Mouse (Mus musculus): ENCODE measurements around the gene Lypd6. TPM values are rescaled to one million over a fixed set of nuclear protein-coding genes. Genes with fewer than 3 reads are reported as not detected.
A peak's percentile ranks its signal among the peaks of the same experiment; 100 is the strongest.

The Lypd6 gene
- polyA plus RNA-seq, 1 experiment from 2014 or later: 8.4 TPM

DNA sequence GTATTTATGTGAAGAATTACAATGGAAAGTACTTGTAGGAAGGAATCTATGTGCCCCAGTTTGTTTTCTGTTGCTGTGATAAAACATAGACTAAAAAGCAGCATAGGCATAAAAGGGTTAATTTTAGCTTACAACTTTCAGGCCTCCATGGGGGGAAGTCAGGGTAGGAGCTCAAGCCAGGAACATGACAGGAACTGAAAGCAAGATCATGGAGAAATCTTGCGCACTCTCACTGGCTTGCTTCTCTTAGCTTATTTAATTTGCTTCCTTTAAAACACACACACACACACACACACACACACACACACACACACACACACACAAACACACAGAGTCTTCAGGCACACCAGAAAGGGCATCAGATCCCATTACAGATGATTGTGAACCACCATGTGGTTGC is 12.3 kb upstream of the Lypd6 start:
- no peaks in the 10 kb centered on the region for H3K36me3 ChIP-seq (ENCODE audit: control insufficient read depth, insufficient read depth, low read length)
- H3K9me3 ChIP-seq (ENCODE audit: control insufficient read depth, low read length): no peaks in the 10 kb centered on the region
- H3K9ac ChIP-seq (replicated peaks; ENCODE audit: low read length): no peak overlapping the region
- no peaks in the 10 kb centered on the region for H3K27me3 ChIP-seq (ENCODE audit: control insufficient read depth, insufficient read depth, low read length)
- H3K4me3 ChIP-seq (replicated peaks; ENCODE audit: low read depth, low read length): no peak overlapping the region
- H3K4me1 ChIP-seq (ENCODE audit: control insufficient read depth, insufficient read depth, low read length): no peaks in the 10 kb centered on the region
- 97% methylated on average over 1 of the region's 1 CpGs for WGBS
- ATAC-seq (ENCODE audit: low FRiP score, low TSS enrichment): no peak
- no peak overlapping the region for H3K27ac ChIP-seq (replicated peaks; ENCODE audit: low read depth, low read length)
- H3K4me2 ChIP-seq (ENCODE audit: low read length): no peak overlapping the region
- DNase-seq: no peak

DNA sequence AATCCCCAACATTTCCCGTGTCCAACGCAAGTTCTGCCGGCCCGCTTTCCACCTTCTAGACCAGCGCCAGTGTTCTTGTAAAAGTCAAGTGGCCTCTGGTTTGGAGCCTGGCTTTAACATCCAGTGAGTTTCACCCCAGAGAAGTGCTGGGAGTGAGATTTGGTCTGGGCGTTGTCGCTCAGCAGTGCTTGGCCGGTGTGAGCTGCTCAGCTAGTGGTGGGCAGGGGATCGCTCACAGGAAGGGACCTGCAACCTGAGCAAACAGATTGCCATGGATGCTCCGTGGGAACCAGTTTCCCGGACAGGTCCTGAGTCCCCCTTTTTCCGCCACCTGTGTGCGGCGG is 355 bp upstream of the Lypd6 start:
- no peaks in the 10 kb centered on the region for H3K36me3 ChIP-seq (ENCODE audit: control insufficient read depth, insufficient read depth, low read length)
- DNase-seq (no peak), ATAC-seq (ENCODE audit: low FRiP score, low TSS enrichment) (no peak)
- WGBS: under 1% methylated on average over 14 of the region's 14 CpGs
- H3K4me3 ChIP-seq (replicated peaks; ENCODE audit: low read depth, low read length): peak overlapping the region; percentile 61
- no peak overlapping the region for H3K27ac ChIP-seq (replicated peaks; ENCODE audit: low read depth, low read length)
- peak overlapping the region; percentile 96 for H3K4me2 ChIP-seq (ENCODE audit: low read length)
- H3K4me1 ChIP-seq (ENCODE audit: control insufficient read depth, insufficient read depth, low read length): peaks cover 16% of the 10 kb centered on the region
- no peaks in the 10 kb centered on the region for H3K9me3 ChIP-seq (ENCODE audit: control insufficient read depth, low read length)
- H3K27me3 ChIP-seq (ENCODE audit: control insufficient read depth, insufficient read depth, low read length): no peaks in the 10 kb centered on the region
- H3K9ac ChIP-seq (replicated peaks; ENCODE audit: low read length): no peak overlapping the region; the same call in 1 of the 2 replicates

DNA sequence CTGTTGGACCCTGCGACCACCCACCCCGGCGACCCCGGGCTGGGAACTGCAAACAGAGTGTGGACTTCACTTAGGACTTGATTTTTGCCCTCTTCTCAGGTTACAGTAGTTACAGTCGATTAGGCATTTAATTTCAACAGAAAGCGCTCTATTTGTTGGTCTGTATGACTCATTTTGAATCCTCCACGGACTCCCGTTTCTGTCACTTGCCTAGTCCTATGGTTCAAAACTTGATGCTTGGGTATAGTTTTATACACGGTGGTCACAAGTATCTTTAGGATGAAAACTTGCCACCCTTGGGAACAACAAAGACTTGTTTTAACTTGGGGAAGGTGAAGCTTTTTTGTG is 713 bp downstream of the Lypd6 start:
- peak overlapping the region; percentile 61 for H3K4me3 ChIP-seq (replicated peaks; ENCODE audit: low read depth, low read length)
- no peak overlapping the region for H3K27ac ChIP-seq (replicated peaks; ENCODE audit: low read depth, low read length)
- H3K27me3 ChIP-seq (ENCODE audit: control insufficient read depth, insufficient read depth, low read length): no peaks in the 10 kb centered on the region
- H3K4me1 ChIP-seq (ENCODE audit: control insufficient read depth, insufficient read depth, low read length): peaks cover 16% of the 10 kb centered on the region
- no peaks in the 10 kb centered on the region for H3K36me3 ChIP-seq (ENCODE audit: control insufficient read depth, insufficient read depth, low read length)
- peak; percentile 18 for DNase-seq
- peak overlapping the region; percentile 96 for H3K4me2 ChIP-seq (ENCODE audit: low read length)
- peak overlapping the region; percentile 54 for H3K9ac ChIP-seq (replicated peaks; ENCODE audit: low read length)
- no peak for ATAC-seq (ENCODE audit: low FRiP score, low TSS enrichment)
- 2% methylated on average over 9 of the region's 9 CpGs for WGBS
- no peaks in the 10 kb centered on the region for H3K9me3 ChIP-seq (ENCODE audit: control insufficient read depth, low read length)

GRCm38 (mm10) chr2:50069571-50070295 is 3.5 kb downstream of the Lypd6 start:
- Histone ChIP-seq H3K4me3 (replicated peaks; ENCODE audit: low read depth, low read length) (no peak overlapping the region), H3K9me3 (ENCODE audit: control insufficient read depth, low read length) (no peaks in the 10 kb centered on the region), H3K27me3 (ENCODE audit: control insufficient read depth, insufficient read depth, low read length) (no peaks in the 10 kb centered on the region), H3K36me3 (ENCODE audit: control insufficient read depth, insufficient read depth, low read length) (no peaks in the 10 kb centered on the region), H3K27ac (replicated peaks; ENCODE audit: low read depth, low read length) (no peak overlapping the region), H3K9ac (replicated peaks; ENCODE audit: low read length) (no peak overlapping the region), H3K4me2 (ENCODE audit: low read length) (no peak overlapping the region), H3K4me1 (ENCODE audit: control insufficient read depth, insufficient read depth, low read length) (peaks cover 16% of the 10 kb centered on the region)
- 65% methylated on average over 13 of the region's 13 CpGs for WGBS
- ATAC-seq (ENCODE audit: low FRiP score, low TSS enrichment) (no peak), DNase-seq (peak; percentile 16)

DNA sequence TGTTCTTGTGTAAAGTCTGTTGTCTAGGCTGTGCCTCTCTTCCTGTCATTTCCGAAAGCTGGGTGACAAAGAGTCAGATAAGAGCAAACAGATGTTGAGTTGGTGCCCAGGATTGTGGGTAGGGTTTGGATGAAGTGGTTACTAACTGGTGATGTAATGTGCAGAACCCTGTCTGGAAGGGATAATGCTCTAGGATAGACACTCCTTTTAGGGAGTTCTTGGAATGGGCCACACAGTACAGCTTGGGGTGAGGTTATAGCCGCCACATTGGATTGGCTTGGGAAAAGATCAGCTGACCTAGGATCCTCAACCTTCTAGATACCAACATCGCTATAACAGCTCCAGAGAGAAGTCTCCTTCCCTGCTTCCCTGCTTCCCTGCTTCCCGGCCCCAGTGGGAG is 5.9 kb downstream of the Lypd6 start:
- Histone ChIP-seq H3K4me2 (ENCODE audit: low read length) (no peak overlapping the region), H3K36me3 (ENCODE audit: control insufficient read depth, insufficient read depth, low read length) (no peaks in the 10 kb centered on the region), H3K4me1 (ENCODE audit: control insufficient read depth, insufficient read depth, low read length) (peaks cover 7% of the 10 kb centered on the region), H3K27ac (replicated peaks; ENCODE audit: low read depth, low read length) (no peak overlapping the region), H3K9me3 (ENCODE audit: control insufficient read depth, low read length) (no peaks in the 10 kb centered on the region), H3K4me3 (replicated peaks; ENCODE audit: low read depth, low read length) (no peak overlapping the region), H3K27me3 (ENCODE audit: control insufficient read depth, insufficient read depth, low read length) (no peaks in the 10 kb centered on the region), H3K9ac (replicated peaks; ENCODE audit: low read length) (no peak overlapping the region)
- 87% methylated on average over 4 of the region's 4 CpGs for WGBS
- no peak for DNase-seq
- no peak for ATAC-seq (ENCODE audit: low FRiP score, low TSS enrichment)

DNA sequence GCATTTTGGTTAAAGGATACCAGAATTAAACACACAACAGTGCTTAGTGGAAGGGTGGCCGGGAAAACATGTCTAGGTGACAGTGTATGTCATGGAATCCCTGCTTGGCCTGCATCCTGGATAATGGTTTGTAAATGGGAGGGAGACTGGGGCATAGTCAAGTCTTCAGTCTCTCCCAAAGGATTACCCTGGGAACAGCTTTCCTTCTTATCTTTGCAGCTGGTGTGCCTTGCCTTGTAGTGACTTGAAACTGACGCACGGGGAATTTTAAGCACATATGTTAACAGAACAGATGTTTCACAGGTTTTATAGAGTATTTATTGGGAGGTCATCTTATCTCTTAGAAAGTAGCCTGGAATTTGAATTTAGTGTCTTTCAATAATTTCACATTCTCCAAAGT is 18.5 kb downstream of the Lypd6 start:
- no peaks in the 10 kb centered on the region for H3K27me3 ChIP-seq (ENCODE audit: control insufficient read depth, insufficient read depth, low read length)
- no peaks in the 10 kb centered on the region for H3K4me1 ChIP-seq (ENCODE audit: control insufficient read depth, insufficient read depth, low read length)
- no peaks in the 10 kb centered on the region for H3K9me3 ChIP-seq (ENCODE audit: control insufficient read depth, low read length)
- WGBS: 78% methylated on average over 3 of the region's 3 CpGs
- H3K36me3 ChIP-seq (ENCODE audit: control insufficient read depth, insufficient read depth, low read length): no peaks in the 10 kb centered on the region
- ATAC-seq (ENCODE audit: low FRiP score, low TSS enrichment) (no peak), DNase-seq (no peak)
- no peak overlapping the region for H3K9ac ChIP-seq (replicated peaks; ENCODE audit: low read length)
- no peak overlapping the region for H3K4me3 ChIP-seq (replicated peaks; ENCODE audit: low read depth, low read length)
- no peak overlapping the region for H3K4me2 ChIP-seq (ENCODE audit: low read length)
- H3K27ac ChIP-seq (replicated peaks; ENCODE audit: low read depth, low read length): no peak overlapping the region

GRCm38 (mm10) chr2:50087761-50088160 is 21.5 kb downstream of the Lypd6 start:
- no peaks in the 10 kb centered on the region for H3K27me3 ChIP-seq (ENCODE audit: control insufficient read depth, insufficient read depth, low read length)
- WGBS: 88% methylated on average over 3 of the region's 3 CpGs
- H3K9ac ChIP-seq (replicated peaks; ENCODE audit: low read length): no peak overlapping the region
- ATAC-seq (ENCODE audit: low FRiP score, low TSS enrichment) (no peak), DNase-seq (no peak)
- H3K4me2 ChIP-seq (ENCODE audit: low read length): no peak overlapping the region
- H3K4me3 ChIP-seq (replicated peaks; ENCODE audit: low read depth, low read length): no peak overlapping the region
- no peaks in the 10 kb centered on the region for H3K9me3 ChIP-seq (ENCODE audit: control insufficient read depth, low read length)
- no peak overlapping the region for H3K27ac ChIP-seq (replicated peaks; ENCODE audit: low read depth, low read length)
- H3K36me3 ChIP-seq (ENCODE audit: control insufficient read depth, insufficient read depth, low read length): no peaks in the 10 kb centered on the region
- no peaks in the 10 kb centered on the region for H3K4me1 ChIP-seq (ENCODE audit: control insufficient read depth, insufficient read depth, low read length)

GRCm38 (mm10) chr2:50096336-50096735 is 30.1 kb downstream of the Lypd6 start:
- Histone ChIP-seq H3K4me1 (ENCODE audit: control insufficient read depth, insufficient read depth, low read length) (peaks cover 16% of the 10 kb centered on the region), H3K9ac (replicated peaks; ENCODE audit: low read length) (no peak overlapping the region), H3K4me2 (ENCODE audit: low read length) (no peak overlapping the region), H3K27ac (replicated peaks; ENCODE audit: low read depth, low read length) (no peak overlapping the region), H3K36me3 (ENCODE audit: control insufficient read depth, insufficient read depth, low read length) (no peaks in the 10 kb centered on the region), H3K9me3 (ENCODE audit: control insufficient read depth, low read length) (no peaks in the 10 kb centered on the region), H3K4me3 (replicated peaks; ENCODE audit: low read depth, low read length) (no peak overlapping the region), H3K27me3 (ENCODE audit: control insufficient read depth, insufficient read depth, low read length) (no peaks in the 10 kb centered on the region)
- 71% methylated on average over 3 of the region's 3 CpGs for WGBS
- ATAC-seq (ENCODE audit: low FRiP score, low TSS enrichment) (no peak), DNase-seq (peak; percentile 60)

GRCm38 (mm10) chr2:50100364-50101151 is 34.3 kb downstream of the Lypd6 start:
- Histone ChIP-seq H3K9ac (replicated peaks; ENCODE audit: low read length) (no peak overlapping the region), H3K4me3 (replicated peaks; ENCODE audit: low read depth, low read length) (no peak overlapping the region), H3K4me2 (ENCODE audit: low read length) (0 out of 2 replicates have a peak overlapping the region, but pooled peaks have one; percentile 1), H3K9me3 (ENCODE audit: control insufficient read depth, low read length) (no peaks in the 10 kb centered on the region), H3K27me3 (ENCODE audit: control insufficient read depth, insufficient read depth, low read length) (no peaks in the 10 kb centered on the region), H3K36me3 (ENCODE audit: control insufficient read depth, insufficient read depth, low read length) (no peaks in the 10 kb centered on the region), H3K27ac (replicated peaks; ENCODE audit: low read depth, low read length) (peak overlapping the region; percentile 62), H3K4me1 (ENCODE audit: control insufficient read depth, insufficient read depth, low read length) (peaks cover 19% of the 10 kb centered on the region)
- WGBS: 6% methylated on average over 9 of the region's 9 CpGs
- DNase-seq: peak; percentile 60
- peak; percentile 87 for ATAC-seq (ENCODE audit: low FRiP score, low TSS enrichment)

Data from midbrain, embryonic 14.5 days (tissue).